Mouse (Mus musculus) embryonic fibroblast, embryonic 13.5 days (primary cell): ENCODE results near the gene Tbkbp1.

ENCODE experiments used
- CTCF ChIP-seq: IDR thresholded peaks from 2 replicates; pipeline ENCODE4 v1.5.1; 2011; ENCODE audit warnings: mild to moderate bottlenecking, control low read depth, low read length, moderate library complexity, borderline replicate concordance; ENCODE audit not compliant: insufficient read depth
- POLR2A ChIP-seq: IDR thresholded peaks from 2 replicates; pipeline ENCODE4 v1.6.1; 2011; ENCODE audit warnings: low read depth, mild to moderate bottlenecking, control low read depth, low read length, moderate library complexity

DNA sequence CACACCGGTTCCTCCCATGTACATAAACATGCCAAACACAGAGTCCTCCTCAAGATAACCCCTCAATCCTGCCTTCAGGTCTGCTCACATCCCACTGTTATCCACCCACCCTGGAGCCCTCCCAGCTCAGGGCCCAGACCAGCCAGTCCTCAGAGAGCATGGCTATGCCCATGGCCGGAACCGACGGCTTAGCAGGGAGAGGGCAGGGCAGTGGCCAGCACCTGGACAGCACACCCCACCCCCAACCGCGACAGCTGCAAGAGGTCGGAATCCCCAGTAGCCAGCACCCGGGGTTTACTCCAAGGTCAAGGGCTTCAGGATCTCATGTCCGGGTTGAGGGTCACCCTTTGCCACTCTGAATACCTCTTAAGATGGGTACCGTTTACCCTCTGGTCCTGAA is 31.1 kb downstream of the Tbkbp1 start:
- no peak for TF ChIP-seq CTCF
- TF ChIP-seq POLR2A: no peak
